Mouse (Mus musculus) lung, embryonic 16.5 days (tissue): ENCODE results near the gene Vsig8. TPM values are rescaled to one million over a fixed set of nuclear protein-coding genes. Genes with fewer than 3 reads are reported as not detected.

Experiments
- ATAC-seq: fragments of 200-750 bp; cut with Nextera tagmentation; 2 replicates; pipeline ENCODE4 v1.8.0; 2017; ENCODE audit warnings: low read depth, mild to moderate bottlenecking, moderate library complexity
- H3K27ac ChIP-seq: fragments of 300-500 bp; sonication (generic); 2 replicates; pipeline ENCODE4 v1.5.1; 2014; ENCODE audit warnings: mild to moderate bottlenecking, control low read depth, low read length
- H3K27me3 ChIP-seq: fragments of 300-500 bp; sonication (generic); 2 replicates; pipeline ENCODE4 v1.6.1; 2014; ENCODE audit warnings: low read depth, low read length, mixed read lengths; ENCODE audit not compliant: control insufficient read depth, insufficient read depth
- H3K36me3 ChIP-seq: fragments of 300-500 bp; sonication (generic); 2 replicates; pipeline ENCODE4 v1.6.1; 2014; ENCODE audit warnings: low read length; ENCODE audit not compliant: control insufficient read depth, insufficient read depth
- H3K4me1 ChIP-seq: fragments of 300-500 bp; sonication (generic); replicated peaks from 2 replicates; pipeline ENCODE4 v1.6.1; 2014; ENCODE audit warnings: low read length, mixed read lengths; ENCODE audit not compliant: control insufficient read depth, insufficient read depth
- H3K4me2 ChIP-seq: fragments of 300-500 bp; sonication (generic); 2 replicates; pipeline ENCODE4 v1.6.1; 2014; ENCODE audit warnings: low read depth, low read length, control low read depth
- H3K4me3 ChIP-seq: fragments of 300-500 bp; sonication (generic); 2 replicates; pipeline ENCODE4 v1.5.1; 2014; ENCODE audit warnings: mild to moderate bottlenecking, low read length, control low read depth
- H3K9ac ChIP-seq: fragments of 300-500 bp; sonication (generic); 2 replicates; pipeline ENCODE4 v1.6.1; 2014; ENCODE audit warnings: low read length, control low read depth
- H3K9me3 ChIP-seq: fragments of 300-500 bp; sonication (generic); 2 replicates; pipeline ENCODE4 v1.6.1; 2016; ENCODE audit warnings: low read length; ENCODE audit not compliant: control insufficient read depth
- WGBS: fragments of 180-500 bp; shearing (Covaris S2); extraction: QIAGEN DNeasy Blood & Tissue Kit; methylation state at CpG from one replicate; pipeline ENCODE4 v1.1.7; 2014; 5-methylcytosine and 5-hydroxymethylcytosine counted together
- polyA plus RNA-seq: library from polyadenylated mRNA; unstranded; fragments of >200 nt; fragmentation: Nextera tagmentation; extraction: Ambion mirVana; gene quantifications from 2 replicates; pipeline ENCODE4 v1.2.1, GENCODE M21; 2015

The Vsig8 gene
- polyA plus RNA-seq, 1 experiment from 2014 or later = 0.11 TPM

- Histone ChIP-seq H3K4me3 (no peak overlapping the region), H3K9ac (0 out of 2 replicates have a peak overlapping the region, but pooled peaks have one; percentile 34), H3K27me3 (no peaks in the 10 kb centered on the region), H3K9me3 (peaks cover 6% of the 10 kb centered on the region), H3K4me2 (peak overlapping the region; percentile 1), H3K36me3 (no peaks in the 10 kb centered on the region), H3K27ac (peak overlapping the region; percentile 70), H3K4me1 (peaks cover 37% of the 10 kb centered on the region)
- WGBS = 46% methylated on average over 4 of the region's 4 CpGs
- no peak for ATAC-seq
These were observed 41.6 kb upstream of the Vsig8 start for GRCm38 (mm10) chr1:172514213-172514529.

- Histone ChIP-seq H3K4me3 (no peak overlapping the region), H3K36me3 (no peaks in the 10 kb centered on the region), H3K9me3 (peaks cover 6% of the 10 kb centered on the region), H3K4me2 (no peak overlapping the region), H3K27ac (peak overlapping the region; percentile 70), H3K9ac (0 out of 2 replicates have a peak overlapping the region, but pooled peaks have one; percentile 34), H3K4me1 (peaks cover 41% of the 10 kb centered on the region), H3K27me3 (no peaks in the 10 kb centered on the region)
- WGBS = 58% methylated on average over 7 of the region's 7 CpGs
- no peak for ATAC-seq
These were observed 41.0 kb upstream of the Vsig8 start for GRCm38 (mm10) chr1:172514551-172515268.

- H3K27ac ChIP-seq = peak overlapping the region; percentile 70
These were observed 40.3 kb upstream of the Vsig8 start for GRCm38 (mm10) chr1:172515396-172515795.

DNA sequence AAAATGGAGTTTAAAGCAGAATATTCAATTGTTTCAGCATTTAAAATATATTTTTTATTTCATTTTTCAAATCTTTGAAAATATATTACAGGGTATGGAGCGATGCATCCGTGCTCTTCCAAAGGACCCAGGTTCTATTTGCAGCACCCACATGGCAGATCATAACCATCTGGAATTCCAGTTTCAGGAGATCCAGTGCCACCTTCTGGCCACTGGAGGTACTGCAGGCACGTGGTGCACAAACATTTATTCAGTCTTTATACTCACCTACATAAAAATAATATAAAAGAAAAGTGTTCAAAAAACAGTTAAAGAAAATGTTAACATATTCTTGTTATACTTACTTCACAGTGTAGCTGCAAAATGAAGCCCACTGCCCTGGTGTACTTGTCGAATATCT, 37.7 kb upstream of the Vsig8 start:
- no peaks in the 10 kb centered on the region for H3K27me3 ChIP-seq
- peaks cover 56% of the 10 kb centered on the region for H3K4me1 ChIP-seq
- H3K36me3 ChIP-seq = no peaks in the 10 kb centered on the region
- no peak overlapping the region for H3K4me2 ChIP-seq
- peaks cover 6% of the 10 kb centered on the region for H3K9me3 ChIP-seq
- H3K4me3 ChIP-seq = no peak overlapping the region
- ATAC-seq = no peak
- 77% methylated on average over 4 of the region's 4 CpGs for WGBS
- no peak overlapping the region for H3K27ac ChIP-seq
- H3K9ac ChIP-seq = no peak overlapping the region

More at GRCm38 (mm10) chr1:172515396-172515795, 40.3 kb upstream of the Vsig8 start:
- Histone ChIP-seq H3K4me3 (no peak overlapping the region), H3K9ac (no peak overlapping the region), H3K4me1 (peaks cover 47% of the 10 kb centered on the region), H3K9me3 (peaks cover 6% of the 10 kb centered on the region), H3K4me2 (no peak overlapping the region), H3K36me3 (no peaks in the 10 kb centered on the region), H3K27me3 (no peaks in the 10 kb centered on the region)
- no peak for ATAC-seq
- WGBS = 48% methylated on average over 1 of the region's 1 CpGs

- peak overlapping the region; percentile 83 for H3K27ac ChIP-seq
These were observed 36.1 kb upstream of the Vsig8 start for GRCm38 (mm10) chr1:172519644-172520043.

DNA sequence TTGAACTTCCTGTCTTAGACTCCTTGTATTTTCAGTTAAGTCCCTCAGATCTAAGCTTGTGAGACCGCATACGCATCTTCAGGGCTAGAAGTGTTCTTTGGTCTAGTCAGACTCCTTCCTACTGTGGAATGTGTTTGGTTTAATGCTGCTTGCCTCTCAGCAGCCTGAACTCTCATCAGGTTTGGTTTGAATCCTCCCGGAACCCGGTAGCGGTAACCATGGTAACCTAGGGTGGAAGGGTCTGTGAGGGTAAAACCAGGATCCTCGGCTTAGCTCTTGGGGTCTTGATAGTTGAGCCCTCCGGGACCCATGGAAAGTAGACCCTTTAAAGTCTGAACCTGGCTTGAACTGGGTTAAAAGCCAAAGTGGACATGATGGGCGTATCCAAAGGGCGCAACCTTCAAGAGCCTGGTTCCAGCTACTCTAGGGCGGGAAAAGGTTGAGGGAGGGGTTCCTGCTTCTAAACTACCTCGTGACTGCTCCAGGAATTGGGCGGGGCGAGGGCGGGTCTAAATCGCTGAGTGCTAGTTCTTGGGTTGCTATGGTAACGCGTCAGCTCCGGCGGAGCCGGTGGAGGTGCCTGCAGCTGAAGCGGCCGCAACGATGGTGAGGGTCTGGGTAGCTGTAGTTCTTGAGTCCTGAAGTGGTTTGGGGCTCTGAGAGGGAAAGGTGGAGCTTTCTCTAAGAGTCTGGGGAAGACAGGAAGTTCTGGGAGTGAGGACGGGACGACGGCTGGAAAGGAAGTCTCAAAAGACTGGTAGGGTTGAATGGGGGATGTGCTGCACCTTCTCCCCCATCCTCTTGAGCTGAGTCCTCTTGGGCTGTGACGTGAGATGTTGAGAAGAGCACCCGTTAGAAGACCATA, 34.9 kb upstream of the Vsig8 start, which contains the start of gene Cfap45:
TSS of gene Cfap45 (plus strand) at position 226 of the 865 bp plus-strand sequence.
- Histone ChIP-seq H3K36me3 (no peaks in the 10 kb centered on the region), H3K9ac (peak within 1 kb of the TSS; percentile 55), H3K27ac (peak within 1 kb of the TSS; percentile 83), H3K9me3 (peaks cover 6% of the 10 kb centered on the region), H3K4me1 (peaks cover 49% of the 10 kb centered on the region), H3K4me2 (peak within 1 kb of the TSS; percentile 65), H3K4me3 (peak within 1 kb of the TSS; percentile 49), H3K27me3 (no peaks in the 10 kb centered on the region)
- ATAC-seq = peak; percentile 76
- WGBS = 3% methylated on average over 28 of the region's 28 CpGs

More at GRCm38 (mm10) chr1:172519644-172520043, 36.1 kb upstream of the Vsig8 start:
- Histone ChIP-seq H3K4me1 (peaks cover 51% of the 10 kb centered on the region), H3K27me3 (no peaks in the 10 kb centered on the region), H3K36me3 (no peaks in the 10 kb centered on the region), H3K9me3 (peaks cover 6% of the 10 kb centered on the region), H3K4me3 (no peak overlapping the region), H3K9ac (no peak overlapping the region), H3K4me2 (no peak overlapping the region)
- ATAC-seq = no peak
- WGBS = 56% methylated on average over 6 of the region's 6 CpGs

- Histone ChIP-seq H3K4me1 (peaks cover 66% of the 10 kb centered on the region), H3K4me3 (no peak overlapping the region), H3K9ac (0 out of 2 replicates have a peak overlapping the region, but pooled peaks have one; percentile 15), H3K9me3 (peaks cover 4% of the 10 kb centered on the region), H3K27me3 (no peaks in the 10 kb centered on the region), H3K4me2 (peak overlapping the region; percentile 8; the same call in 1 of the 2 replicates), H3K36me3 (no peaks in the 10 kb centered on the region), H3K27ac (peak overlapping the region; percentile 43)
- WGBS = 45% methylated on average over 7 of the region's 7 CpGs
- ATAC-seq = no peak
These were observed 33.2 kb upstream of the Vsig8 start for GRCm38 (mm10) chr1:172522524-172522923.

GRCm38 (mm10) chr1:172523699-172524101, 32.0 kb upstream of the Vsig8 start:
- Histone ChIP-seq H3K4me2 (no peak overlapping the region), H3K36me3 (no peaks in the 10 kb centered on the region), H3K4me1 (peaks cover 66% of the 10 kb centered on the region), H3K9me3 (no peaks in the 10 kb centered on the region), H3K27ac (peak overlapping the region; percentile 82), H3K9ac (no peak overlapping the region), H3K27me3 (no peaks in the 10 kb centered on the region), H3K4me3 (no peak overlapping the region)
- ATAC-seq = peak; percentile 61
- 29% methylated on average over 12 of the region's 12 CpGs for WGBS
